In genomic region chr3:75611019-75611418, GRCm38 (mm10) we compare ENCODE assay signal across 18 mouse cellular contexts. TPM values are rescaled to one million over a fixed set of nuclear protein-coding genes. Genes with fewer than 3 reads are reported as not detected.
DNase-seq lines count a peak whose midpoint lies in the region; ATAC-seq and TF ChIP-seq lines count a peak whose summit lies in the region.
"Had no signal": no experiment of that assay in that cellular context is flagged by ENCODE, and none has a peak within 500 bp of the region (broad histone marks: within the 10 kb centered on the region; RNA-seq: fewer than 3 reads in every experiment).

No protein-coding gene starts in this region.

- no peak overlapping the region for H3K9ac ChIP-seq in kidney, embryonic 14.5 days (ENCODE audit: low read depth, low read length)
- no peak overlapping the region for H3K9ac ChIP-seq in stomach, embryonic 14.5 days (replicated peaks; ENCODE audit: low read depth, low read length)
- H3K9ac ChIP-seq in stomach, postnatal 0 days (ENCODE audit: low read length): no peak overlapping the region
- H3K9ac ChIP-seq in kidney, postnatal 0 days (ENCODE audit: low read depth, low read length): no peak overlapping the region
- no peak overlapping the region for H3K9ac ChIP-seq in stomach, embryonic 15.5 days
- H3K9ac ChIP-seq: embryonic facial prominence, embryonic 15.5 days; hindbrain, embryonic 15.5 days; liver, postnatal 0 days had no signal

- H3K27ac ChIP-seq in kidney, adult 2 months (ENCODE audit: insufficient read depth, low read depth, low read length): no peak overlapping the region
- H3K27ac ChIP-seq in kidney, embryonic 14.5 days (ENCODE audit: low read depth, low read length): no peak overlapping the region
- H3K27ac ChIP-seq in stomach, embryonic 14.5 days (ENCODE audit: low read length): peak overlapping the region; percentile 58; the same call in 1 of the 2 replicates
- no peak overlapping the region for H3K27ac ChIP-seq in stomach, postnatal 0 days (replicated peaks)
- H3K27ac ChIP-seq in kidney, postnatal 0 days: no peak overlapping the region
- H3K27ac ChIP-seq in stomach, embryonic 15.5 days: 0 out of 2 replicates have a peak overlapping the region, but pooled peaks have one; percentile 2
- H3K27ac ChIP-seq: embryonic facial prominence, embryonic 15.5 days; forebrain, embryonic 10.5 days; hindbrain, embryonic 15.5 days had no signal

- TF ChIP-seq CTCF in kidney, adult 2 months (conservative IDR thresholded peaks at IDR 0.05; ENCODE audit: insufficient read depth, insufficient read length, low read depth, low read length): no peak
- no peak for TF ChIP-seq CTCF in stomach, postnatal 0 days (IDR thresholded peaks at IDR 0.05; ENCODE audit: low read depth)
- TF ChIP-seq CTCF in kidney, postnatal 0 days (IDR thresholded peaks at IDR 0.05; ENCODE audit: low read depth): no peak

- H3K27me3 ChIP-seq in kidney, adult 2 months (replicated peaks; ENCODE audit: control insufficient read depth, insufficient read depth, low read length): no peaks in the 10 kb centered on the region; the same call in 1 of the 2 replicates
- H3K27me3 ChIP-seq in kidney, embryonic 14.5 days (ENCODE audit: control insufficient read depth, insufficient read depth, low read length): no peaks in the 10 kb centered on the region
- H3K27me3 ChIP-seq in stomach, embryonic 14.5 days (ENCODE audit: control insufficient read depth, insufficient read depth, low read length): no peaks in the 10 kb centered on the region
- H3K27me3 ChIP-seq in stomach, postnatal 0 days (ENCODE audit: control insufficient read depth, insufficient read depth, low read length): no peaks in the 10 kb centered on the region
- no peaks in the 10 kb centered on the region for H3K27me3 ChIP-seq in kidney, postnatal 0 days (ENCODE audit: insufficient read depth, low read length)
- no peaks in the 10 kb centered on the region for H3K27me3 ChIP-seq in stomach, embryonic 15.5 days (replicated peaks)
- H3K27me3 ChIP-seq: embryonic facial prominence, embryonic 15.5 days; hindbrain, embryonic 15.5 days had no signal

- H3K4me3 ChIP-seq in kidney, adult 2 months (ENCODE audit: insufficient read depth, low read depth, low read length): no peak overlapping the region
- no peak overlapping the region for H3K4me3 ChIP-seq in kidney, embryonic 14.5 days (ENCODE audit: low read length)
- H3K4me3 ChIP-seq in stomach, embryonic 14.5 days (ENCODE audit: low read depth, low read length): no peak overlapping the region
- H3K4me3 ChIP-seq in stomach, postnatal 0 days (ENCODE audit: low read depth, low read length): no peak overlapping the region
- no peak overlapping the region for H3K4me3 ChIP-seq in kidney, postnatal 0 days (replicated peaks; ENCODE audit: low read depth, low read length)
- H3K4me3 ChIP-seq in stomach, embryonic 15.5 days (replicated peaks): no peak overlapping the region
- H3K4me3 ChIP-seq: embryonic facial prominence, embryonic 15.5 days; forebrain, embryonic 10.5 days; hindbrain, embryonic 15.5 days had no signal

- no peak for TF ChIP-seq POLR2A in kidney, adult 2 months (IDR thresholded peaks at IDR 0.05; ENCODE audit: low read depth, low read length)

- H3K9me3 ChIP-seq in kidney, embryonic 14.5 days (ENCODE audit: control insufficient read depth, low read length): no peaks in the 10 kb centered on the region
- no peaks in the 10 kb centered on the region for H3K9me3 ChIP-seq in stomach, embryonic 14.5 days (ENCODE audit: control insufficient read depth, low read depth, low read length)
- H3K9me3 ChIP-seq in stomach, postnatal 0 days (ENCODE audit: control insufficient read depth, low read length): no peaks in the 10 kb centered on the region
- H3K9me3 ChIP-seq in kidney, postnatal 0 days (replicated peaks; ENCODE audit: low read length): no peaks in the 10 kb centered on the region
- H3K9me3 ChIP-seq in stomach, embryonic 15.5 days: no peaks in the 10 kb centered on the region
- H3K9me3 ChIP-seq: embryonic facial prominence, embryonic 15.5 days; forebrain, embryonic 10.5 days; hindbrain, embryonic 15.5 days had no signal

- no peaks in the 10 kb centered on the region for H3K36me3 ChIP-seq in kidney, adult 2 months (ENCODE audit: control insufficient read depth, insufficient read depth, low read length)
- H3K36me3 ChIP-seq in kidney, embryonic 14.5 days (ENCODE audit: control insufficient read depth, insufficient read depth, low read length): no peaks in the 10 kb centered on the region
- H3K36me3 ChIP-seq in stomach, embryonic 14.5 days (ENCODE audit: control insufficient read depth, insufficient read depth, low read length): no peaks in the 10 kb centered on the region
- no peaks in the 10 kb centered on the region for H3K36me3 ChIP-seq in stomach, postnatal 0 days (ENCODE audit: control insufficient read depth, insufficient read depth, low read length)
- no peaks in the 10 kb centered on the region for H3K36me3 ChIP-seq in kidney, postnatal 0 days (ENCODE audit: insufficient read depth, low read length)
- H3K36me3 ChIP-seq in stomach, embryonic 15.5 days: no peaks in the 10 kb centered on the region
- H3K36me3 ChIP-seq: embryonic facial prominence, embryonic 15.5 days; forebrain, embryonic 10.5 days; hindbrain, embryonic 15.5 days had no signal

- TF ChIP-seq EP300 in stomach, postnatal 0 days (optimal IDR thresholded peaks at IDR 0.05): no peak

- no peak overlapping the region for H3K4me2 ChIP-seq in kidney, embryonic 14.5 days (replicated peaks; ENCODE audit: low read depth, low read length)
- H3K4me2 ChIP-seq in stomach, embryonic 14.5 days (replicated peaks; ENCODE audit: low read depth, low read length): no peak overlapping the region
- no peak overlapping the region for H3K4me2 ChIP-seq in stomach, postnatal 0 days (replicated peaks; ENCODE audit: low read depth)
- no peak overlapping the region for H3K4me2 ChIP-seq in kidney, postnatal 0 days (ENCODE audit: low read length)
- no peak overlapping the region for H3K4me2 ChIP-seq in stomach, embryonic 15.5 days
- H3K4me2 ChIP-seq: embryonic facial prominence, embryonic 15.5 days; hindbrain, embryonic 15.5 days had no signal

- 62% methylated on average over 7 of the region's 7 CpGs for WGBS in kidney, adult 2 months
- 70% methylated on average over 7 of the region's 7 CpGs for WGBS in kidney, embryonic 14.5 days
- WGBS in stomach, embryonic 14.5 days: 53% methylated on average over 7 of the region's 7 CpGs
- 46% methylated on average over 7 of the region's 7 CpGs for WGBS in stomach, postnatal 0 days
- 61% methylated on average over 7 of the region's 7 CpGs for WGBS in kidney, postnatal 0 days
- 52% methylated on average over 7 of the region's 7 CpGs for WGBS in stomach, embryonic 15.5 days

- peak; percentile 2 for DNase-seq in kidney, adult 2 months
- no peak for DNase-seq in stomach, postnatal 0 days (ENCODE audit: low spot score)
- DNase-seq in kidney, postnatal 0 days (ENCODE audit: low spot score): peak; percentile 66
- no peak for DNase-seq in gastrocnemius, postnatal 25 days
- DNase-seq in neural tube, embryonic 10.5 days (ENCODE audit: extremely low spot score, low spot score): no peak
- DNase-seq: gastrocnemius, postnatal 10 days; layer of hippocampus, postnatal 36 days; liver; liver, postnatal 0 days; midbrain, embryonic 14.5 days; right cerebral cortex, postnatal 14 days; thymus, postnatal 36 days had no signal

- no peaks in the 10 kb centered on the region for H3K4me1 ChIP-seq in kidney, adult 2 months (ENCODE audit: control insufficient read depth, insufficient read depth, low read length)
- H3K4me1 ChIP-seq in kidney, embryonic 14.5 days (ENCODE audit: control insufficient read depth, insufficient read depth, low read length): no peaks in the 10 kb centered on the region
- no peaks in the 10 kb centered on the region for H3K4me1 ChIP-seq in stomach, embryonic 14.5 days (ENCODE audit: control insufficient read depth, insufficient read depth, low read length)
- no peaks in the 10 kb centered on the region for H3K4me1 ChIP-seq in stomach, postnatal 0 days (replicated peaks; ENCODE audit: control insufficient read depth, insufficient read depth)
- H3K4me1 ChIP-seq in kidney, postnatal 0 days (replicated peaks; ENCODE audit: insufficient read depth, low read length): no peaks in the 10 kb centered on the region
- H3K4me1 ChIP-seq in stomach, embryonic 15.5 days: no peaks in the 10 kb centered on the region
- H3K4me1 ChIP-seq: embryonic facial prominence, embryonic 15.5 days; forebrain, embryonic 10.5 days; hindbrain, embryonic 15.5 days had no signal

- ATAC-seq in kidney, embryonic 14.5 days (ENCODE audit: low FRiP score, low TSS enrichment): no peak
- ATAC-seq in stomach, embryonic 14.5 days (ENCODE audit: insufficient number of reproducible peaks, insufficient read depth, low FRiP score, low read depth): no peak; the same call in 1 of the 2 replicates
- ATAC-seq in stomach, postnatal 0 days (ENCODE audit: low FRiP score, low TSS enrichment): no peak
- no peak for ATAC-seq in kidney, postnatal 0 days (replicated peaks; ENCODE audit: low FRiP score, low read depth)
- no peak for ATAC-seq in stomach, embryonic 15.5 days (ENCODE audit: insufficient read depth, low FRiP score, low read depth)
- ATAC-seq: liver, postnatal 0 days had no signal

RNA-seq across cellular contexts. Expression of gene Serpini1, which starts 53.7 kb away (rescaled TPM):
- polyA plus RNA-seq in kidney, adult 2 months (2012; rRNA removed): 0.97 and 1.2 TPM in 2 replicates
- 4.3 and 4.4 TPM in 2 replicates for polyA plus RNA-seq in kidney, embryonic 14.5 days (2014; fragmentation: Nextera tagmentation; extraction: Ambion mirVana)
- 20.3 and 24.4 TPM in 2 replicates for polyA plus RNA-seq in stomach, embryonic 14.5 days (2014; fragmentation: Nextera tagmentation; extraction: Ambion mirVana)
- polyA plus RNA-seq in stomach, postnatal 0 days (2015; fragmentation: Nextera tagmentation; extraction: Ambion mirVana): 3.9 and 4.6 TPM in 2 replicates
- 8.1 and 9.0 TPM in 2 replicates for polyA plus RNA-seq in kidney, postnatal 0 days (2015; fragmentation: Nextera tagmentation; extraction: Ambion mirVana)
- 20.7 and 29.0 TPM in 2 replicates for polyA plus RNA-seq in stomach, embryonic 15.5 days (2015; fragmentation: Nextera tagmentation; extraction: Ambion mirVana)
- total RNA-seq in gastrocnemius, postnatal 25 days (2021): under 1 TPM; 0.56 to 0.83 TPM

RNA-seq across cellular contexts. Expression of gene Pdcd10, which starts 54.4 kb away (rescaled TPM):
- polyA plus RNA-seq in kidney, adult 2 months (2012; rRNA removed): 4.5 and 9.0 TPM in 2 replicates
- polyA plus RNA-seq in kidney, embryonic 14.5 days (2014; fragmentation: Nextera tagmentation; extraction: Ambion mirVana): 104 and 117 TPM in 2 replicates
- 110 and 114 TPM in 2 replicates for polyA plus RNA-seq in stomach, embryonic 14.5 days (2014; fragmentation: Nextera tagmentation; extraction: Ambion mirVana)
- polyA plus RNA-seq in stomach, postnatal 0 days (2015; fragmentation: Nextera tagmentation; extraction: Ambion mirVana): 99.8 and 102 TPM in 2 replicates
- 123 and 131 TPM in 2 replicates for polyA plus RNA-seq in kidney, postnatal 0 days (2015; fragmentation: Nextera tagmentation; extraction: Ambion mirVana)
- polyA plus RNA-seq in stomach, embryonic 15.5 days (2015; fragmentation: Nextera tagmentation; extraction: Ambion mirVana): 83.9 and 86.8 TPM in 2 replicates
- total RNA-seq in gastrocnemius, postnatal 25 days (2021): 10 to 100 TPM; 15.4 to 18.6 TPM

Comparison
In these comparisons a context has a peak if more than half of its experiments do, and no peak if none do; other contexts are left out.
1. H3K27ac ChIP-seq: peak in stomach, embryonic 14.5 days (single experiment) and stomach, embryonic 15.5 days (single experiment); none in kidney, adult 2 months (single experiment), kidney, embryonic 14.5 days (single experiment), stomach, postnatal 0 days (single experiment) and kidney, postnatal 0 days (single experiment).
2. DNase-seq: peak in kidney, adult 2 months (single experiment) and kidney, postnatal 0 days (single experiment); none in stomach, postnatal 0 days (single experiment), gastrocnemius, postnatal 25 days (single experiment) and neural tube, embryonic 10.5 days (single experiment).